Mouse (Mus musculus) embryonic facial prominence, embryonic 11.5 days (tissue): Measurements from ENCODE around the gene Rasgef1b. TPM values are rescaled to one million over a fixed set of nuclear protein-coding genes. Genes with fewer than 3 reads are reported as not detected.

Source experiments
- ATAC-seq: fragments of 200-750 bp; cut with Nextera tagmentation; replicated peaks from 2 replicates; pipeline ENCODE4 v1.8.0; 2017; ENCODE audit warnings: low read depth; ENCODE audit not compliant: insufficient number of reproducible peaks, low FRiP score, low TSS enrichment
- DNase-seq: peaks from one replicate; pipeline ENCODE4 v3.0.0-alpha.2; 2015; ENCODE audit warnings: low spot score
- H3K27ac ChIP-seq: fragments of 300-500 bp; sonication (generic); replicated peaks from 2 replicates; pipeline ENCODE4 v1.5.1; 2014; ENCODE audit warnings: mild to moderate bottlenecking, low read depth, low read length, control low read depth
- H3K27me3 ChIP-seq: fragments of 300-500 bp; sonication (generic); 2 replicates; pipeline ENCODE4 v1.6.1; 2014; ENCODE audit warnings: mild to moderate bottlenecking, low read length, moderate library complexity, mixed read lengths; ENCODE audit not compliant: control insufficient read depth, insufficient read depth
- H3K36me3 ChIP-seq: fragments of 300-500 bp; sonication (generic); replicated peaks from 2 replicates; pipeline ENCODE4 v1.6.1; 2014; ENCODE audit warnings: low read depth, mild to moderate bottlenecking, low read length, moderate library complexity, mixed read lengths; ENCODE audit not compliant: control insufficient read depth, insufficient read depth
- H3K4me1 ChIP-seq: fragments of 300-500 bp; sonication (generic); 2 replicates; pipeline ENCODE4 v1.6.1; 2014; ENCODE audit warnings: low read length, mixed read lengths; ENCODE audit not compliant: control insufficient read depth, insufficient read depth
- H3K4me2 ChIP-seq: fragments of 300-500 bp; sonication (generic); 2 replicates; pipeline ENCODE4 v1.6.1; 2014; ENCODE audit warnings: low read depth, mild to moderate bottlenecking, control low read depth, low read length, moderate library complexity
- H3K4me3 ChIP-seq: fragments of 300-500 bp; sonication (generic); 2 replicates; pipeline ENCODE4 v1.5.1; 2014; ENCODE audit warnings: low read depth, low read length, control low read depth
- H3K9ac ChIP-seq: fragments of 300-500 bp; sonication (generic); replicated peaks from 2 replicates; pipeline ENCODE4 v1.6.1; 2014; ENCODE audit warnings: mild to moderate bottlenecking, control low read depth, low read length
- H3K9me3 ChIP-seq: fragments of 300-500 bp; sonication (generic); replicated peaks from 2 replicates; pipeline ENCODE4 v1.6.1; 2016; ENCODE audit warnings: mild to moderate bottlenecking, low read length, inconsistent platforms, mixed read lengths; ENCODE audit not compliant: control insufficient read depth
- whole genome bisulfite sequencing: fragments of 180-500 bp; shearing (Covaris S2); extraction: QIAGEN DNeasy Blood & Tissue Kit; methylation state at CpG from one replicate; pipeline ENCODE4 v1.1.7; 2014; 5-methylcytosine and 5-hydroxymethylcytosine counted together
- polyA plus RNA-seq: library from polyadenylated mRNA; unstranded; fragments of >200 nt; fragmentation: Nextera tagmentation; extraction: Ambion mirVana; gene quantifications from 2 replicates; pipeline ENCODE4 v1.2.1, GENCODE M21; 2014

Gene Rasgef1b
- polyA plus RNA-seq, 1 experiment from 2014 or later: 14.2 TPM

- no peaks in the 10 kb centered on the region for H3K4me1 ChIP-seq
- DNase-seq: no peak
- no peaks in the 10 kb centered on the region for H3K27me3 ChIP-seq
- no peaks in the 10 kb centered on the region for H3K9me3 ChIP-seq
- H3K9ac ChIP-seq: no peak overlapping the region
- WGBS: 85% methylated on average over 8 of the region's 8 CpGs
- H3K4me2 ChIP-seq: no peak overlapping the region
- H3K4me3 ChIP-seq: no peak overlapping the region
- H3K36me3 ChIP-seq: no peaks in the 10 kb centered on the region
- no peak for ATAC-seq
- no peak overlapping the region for H3K27ac ChIP-seq
Observed at GRCm38 (mm10) chr5:99348257-99348849, 380.5 kb downstream of the Rasgef1b start.

GRCm38 (mm10) chr5:99342527-99342926 lies 386.3 kb downstream of the Rasgef1b start:
- no peak overlapping the region for H3K4me3 ChIP-seq
- ATAC-seq (no peak), DNase-seq (no peak)
- no peaks in the 10 kb centered on the region for H3K4me1 ChIP-seq
- no peak overlapping the region for H3K4me2 ChIP-seq
- H3K27ac ChIP-seq: no peak overlapping the region
- no peaks in the 10 kb centered on the region for H3K36me3 ChIP-seq
- no peak overlapping the region for H3K9ac ChIP-seq
- H3K27me3 ChIP-seq: no peaks in the 10 kb centered on the region
- H3K9me3 ChIP-seq: no peaks in the 10 kb centered on the region
- WGBS: 95% methylated on average over 10 of the region's 10 CpGs

DNA sequence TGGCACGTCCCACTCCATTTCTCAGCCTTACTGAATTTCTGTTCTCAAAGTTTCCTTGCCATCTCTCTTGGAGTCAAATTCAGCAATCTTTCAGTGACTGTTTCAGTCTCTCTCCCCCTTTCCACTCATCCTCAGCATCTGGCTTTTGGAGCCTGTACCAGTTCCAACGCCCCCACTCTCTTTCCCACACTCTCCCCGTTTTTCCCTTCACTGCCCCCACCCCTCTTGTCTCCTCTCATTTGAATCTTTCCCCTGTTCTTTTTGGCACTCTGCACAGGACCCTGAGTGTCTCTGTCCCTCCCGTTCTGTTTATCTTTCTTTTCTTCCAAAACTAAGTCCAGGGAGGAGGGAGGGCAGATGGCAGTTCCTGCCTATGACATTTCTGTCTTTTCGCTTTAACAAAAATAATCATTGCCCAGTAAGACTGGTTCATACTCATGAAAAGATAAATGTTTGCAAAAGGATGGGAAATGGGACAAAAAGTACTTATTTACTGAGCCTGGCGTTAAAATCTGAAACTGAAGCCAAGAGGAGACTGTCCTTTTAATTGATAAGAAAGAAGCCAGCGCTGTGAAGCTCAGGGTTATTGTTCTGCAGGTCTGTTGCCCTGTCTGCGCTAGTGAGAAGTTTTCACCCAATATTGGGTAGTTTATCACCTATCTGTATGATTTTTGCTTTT lies 388.4 kb downstream of the Rasgef1b start:
- no peak overlapping the region for H3K9ac ChIP-seq
- no peak overlapping the region for H3K4me2 ChIP-seq
- ATAC-seq (no peak), DNase-seq (no peak)
- H3K36me3 ChIP-seq: no peaks in the 10 kb centered on the region
- no peaks in the 10 kb centered on the region for H3K9me3 ChIP-seq
- no peak overlapping the region for H3K4me3 ChIP-seq
- no peaks in the 10 kb centered on the region for H3K27me3 ChIP-seq
- H3K4me1 ChIP-seq: no peaks in the 10 kb centered on the region
- WGBS: 70% methylated on average over 8 of the region's 8 CpGs
- no peak overlapping the region for H3K27ac ChIP-seq

- ATAC-seq (no peak), DNase-seq (no peak)
- no peaks in the 10 kb centered on the region for H3K27me3 ChIP-seq
- no peak overlapping the region for H3K4me2 ChIP-seq
- whole genome bisulfite sequencing: 55% methylated on average over 15 of the region's 15 CpGs
- no peak overlapping the region for H3K27ac ChIP-seq
- no peaks in the 10 kb centered on the region for H3K36me3 ChIP-seq
- H3K9me3 ChIP-seq: no peaks in the 10 kb centered on the region
- no peak overlapping the region for H3K4me3 ChIP-seq
- no peak overlapping the region for H3K9ac ChIP-seq
- H3K4me1 ChIP-seq: no peaks in the 10 kb centered on the region
Observed at GRCm38 (mm10) chr5:99339790-99340189, 389.1 kb downstream of the Rasgef1b start.

GRCm38 (mm10) chr5:99338826-99339225 lies 390.0 kb downstream of the Rasgef1b start:
- H3K4me1 ChIP-seq: no peaks in the 10 kb centered on the region
- H3K4me3 ChIP-seq: no peak overlapping the region
- no peaks in the 10 kb centered on the region for H3K9me3 ChIP-seq
- WGBS: 97% methylated on average over 6 of the region's 6 CpGs
- H3K36me3 ChIP-seq: no peaks in the 10 kb centered on the region
- no peak overlapping the region for H3K27ac ChIP-seq
- DNase-seq (no peak), ATAC-seq (no peak)
- no peaks in the 10 kb centered on the region for H3K27me3 ChIP-seq
- no peak overlapping the region for H3K4me2 ChIP-seq
- H3K9ac ChIP-seq: no peak overlapping the region

DNA sequence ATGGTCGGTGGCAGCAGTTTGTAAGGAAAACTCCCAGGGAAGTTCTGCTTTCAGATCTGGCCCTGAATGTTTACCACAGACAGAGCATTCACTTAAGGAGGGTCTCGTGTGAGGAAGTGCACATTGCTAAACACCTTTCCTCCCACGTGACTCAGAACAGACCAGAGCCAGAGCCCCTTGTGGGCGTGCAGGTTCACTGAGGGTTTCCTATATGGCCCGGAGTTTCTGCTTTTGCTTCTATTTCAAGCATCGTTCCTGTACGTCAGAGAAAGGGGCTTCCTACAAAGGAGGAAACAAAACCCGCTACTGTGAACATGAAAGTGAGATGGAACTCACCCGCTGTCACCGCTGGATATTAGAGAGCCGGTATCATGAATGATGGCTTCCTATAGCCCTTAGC lies 392.4 kb downstream of the Rasgef1b start:
- Histone ChIP-seq H3K9ac (no peak overlapping the region), H3K27ac (no peak overlapping the region), H3K4me3 (no peak overlapping the region), H3K4me2 (no peak overlapping the region), H3K36me3 (no peaks in the 10 kb centered on the region), H3K4me1 (no peaks in the 10 kb centered on the region), H3K27me3 (no peaks in the 10 kb centered on the region), H3K9me3 (no peaks in the 10 kb centered on the region)
- 75% methylated on average over 11 of the region's 11 CpGs for WGBS
- ATAC-seq (no peak), DNase-seq (no peak)

GRCm38 (mm10) chr5:99334017-99334416 lies 394.8 kb downstream of the Rasgef1b start:
- Histone ChIP-seq H3K4me3 (no peak overlapping the region), H3K4me2 (no peak overlapping the region), H3K9me3 (no peaks in the 10 kb centered on the region), H3K36me3 (no peaks in the 10 kb centered on the region), H3K4me1 (no peaks in the 10 kb centered on the region), H3K27ac (no peak overlapping the region), H3K27me3 (no peaks in the 10 kb centered on the region), H3K9ac (no peak overlapping the region)
- no peak for DNase-seq
- no peak for ATAC-seq
- 79% methylated on average over 5 of the region's 5 CpGs for WGBS

GRCm38 (mm10) chr5:99332021-99332420 lies 396.8 kb downstream of the Rasgef1b start:
- H3K27ac ChIP-seq: no peak overlapping the region
- DNase-seq (no peak), ATAC-seq (no peak)
- H3K4me2 ChIP-seq: no peak overlapping the region
- WGBS: 91% methylated on average over 2 of the region's 2 CpGs
- H3K27me3 ChIP-seq: no peaks in the 10 kb centered on the region
- H3K4me1 ChIP-seq: no peaks in the 10 kb centered on the region
- H3K36me3 ChIP-seq: no peaks in the 10 kb centered on the region
- no peak overlapping the region for H3K4me3 ChIP-seq
- no peak overlapping the region for H3K9ac ChIP-seq
- no peaks in the 10 kb centered on the region for H3K9me3 ChIP-seq
